Mouse (Mus musculus) forebrain, embryonic 12.5 days (tissue): ENCODE results near the gene Rsph6a. TPM values are rescaled to one million over a fixed set of nuclear protein-coding genes. Genes with fewer than 3 reads are reported as not detected.

ENCODE experiments used
- ATAC-seq: fragments of 200-750 bp; cut with Nextera tagmentation; 2 replicates; pipeline ENCODE4 v1.8.0; 2017; ENCODE audit warnings: moderate TSS enrichment; ENCODE audit not compliant: low FRiP score
- H3K27ac ChIP-seq: fragments of 300-500 bp; sonication (generic); 2 replicates; pipeline ENCODE4 v1.5.1; 2016; ENCODE audit warnings: mild to moderate bottlenecking
- H3K27me3 ChIP-seq: fragments of 300-500 bp; sonication (generic); 2 replicates; pipeline ENCODE4 v1.6.1; 2016; ENCODE audit warnings: mild to moderate bottlenecking
- H3K36me3 ChIP-seq: fragments of 300-500 bp; sonication (generic); replicated peaks from 2 replicates; pipeline ENCODE4 v1.6.1; 2016; ENCODE audit warnings: mild to moderate bottlenecking
- H3K4me1 ChIP-seq: fragments of 300-500 bp; sonication (generic); 2 replicates; pipeline ENCODE4 v1.6.1; 2016
- H3K4me2 ChIP-seq: fragments of 300-500 bp; sonication (generic); 2 replicates; pipeline ENCODE4 v1.6.1; 2016; ENCODE audit warnings: mild to moderate bottlenecking, moderate library complexity
- H3K4me3 ChIP-seq: fragments of 300-500 bp; sonication (generic); replicated peaks from 2 replicates; pipeline ENCODE4 v1.5.1; 2016; ENCODE audit warnings: mild to moderate bottlenecking
- H3K9ac ChIP-seq: fragments of 300-500 bp; sonication (generic); 2 replicates; pipeline ENCODE4 v1.6.1; 2016; ENCODE audit warnings: mild to moderate bottlenecking
- H3K9me3 ChIP-seq: fragments of 300-500 bp; sonication (generic); 2 replicates; pipeline ENCODE4 v1.6.1; 2016
- WGBS: fragments of 180-500 bp; shearing (Covaris S2); methylation state at CpG from one replicate; pipeline ENCODE4 v1.1.7; 2016; 5-methylcytosine and 5-hydroxymethylcytosine counted together
- polyA plus RNA-seq: library from polyadenylated mRNA; unstranded; fragments of >200 nt; fragmentation: Nextera tagmentation; extraction: Ambion mirVana; gene quantifications from 2 replicates; pipeline ENCODE4 v1.2.1, GENCODE M21; 2016

Rsph6a gene
- polyA plus RNA-seq, 1 experiment from 2014 or later = not detected

DNA sequence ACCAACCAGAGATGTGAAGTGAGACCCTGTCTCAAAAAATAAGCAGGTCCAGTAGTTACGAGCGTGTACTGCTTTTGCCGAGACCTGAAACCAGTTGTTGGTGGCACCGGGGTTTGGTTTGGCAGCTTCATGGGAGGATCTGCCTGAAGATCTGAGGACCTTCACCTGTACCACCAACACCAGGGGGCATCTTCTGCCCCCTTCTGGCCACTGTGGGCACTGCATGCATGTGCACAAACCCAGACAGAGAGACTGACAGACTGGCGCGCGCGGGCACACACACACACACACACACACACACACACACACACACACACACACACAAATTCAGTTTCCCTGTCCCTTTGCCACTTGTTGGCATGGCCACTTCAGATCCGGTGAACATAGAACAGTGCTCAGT lies 19.0 kb downstream of the Rsph6a start:
- 92% methylated on average over 9 of the region's 9 CpGs for WGBS
- H3K27me3 ChIP-seq = no peaks in the 10 kb centered on the region
- H3K9me3 ChIP-seq = 0 out of 2 replicates have a peak, but pooled peaks cover 4% of the 10 kb centered on the region
- ATAC-seq = no peak
- H3K4me3 ChIP-seq = no peak overlapping the region
- no peak overlapping the region for H3K27ac ChIP-seq
- peaks cover 23% of the 10 kb centered on the region for H3K4me1 ChIP-seq
- no peak overlapping the region for H3K9ac ChIP-seq
- H3K36me3 ChIP-seq = peaks cover 8% of the 10 kb centered on the region
- H3K4me2 ChIP-seq = no peak overlapping the region

DNA sequence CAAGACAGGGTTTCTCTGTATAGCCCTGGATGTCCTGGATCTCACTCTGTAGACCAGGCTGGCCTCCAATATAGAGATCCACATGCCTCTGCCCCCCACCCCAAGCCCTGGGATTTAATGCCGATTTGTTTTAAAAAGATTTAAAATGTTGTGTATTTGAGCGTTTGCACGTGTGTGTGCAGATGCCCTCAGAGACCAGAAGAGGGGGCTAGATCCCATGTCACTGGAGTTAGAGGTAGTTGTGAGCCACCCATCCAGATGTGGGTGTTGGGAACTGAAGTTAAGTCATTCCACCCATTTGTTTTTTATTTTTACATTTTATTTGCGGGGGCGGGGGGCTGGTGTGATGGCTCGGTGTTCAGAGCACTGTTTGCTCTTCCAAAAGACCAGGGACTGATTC lies 20.0 kb downstream of the Rsph6a start:
- 0 out of 2 replicates have a peak, but pooled peaks cover 4% of the 10 kb centered on the region for H3K9me3 ChIP-seq
- no peak overlapping the region for H3K9ac ChIP-seq
- H3K27me3 ChIP-seq = no peaks in the 10 kb centered on the region
- H3K4me2 ChIP-seq = no peak overlapping the region
- WGBS = 93% methylated on average over 6 of the region's 6 CpGs
- H3K36me3 ChIP-seq = peaks cover 18% of the 10 kb centered on the region
- H3K27ac ChIP-seq = no peak overlapping the region
- no peak for ATAC-seq
- no peak overlapping the region for H3K4me3 ChIP-seq
- peaks cover 23% of the 10 kb centered on the region for H3K4me1 ChIP-seq

DNA sequence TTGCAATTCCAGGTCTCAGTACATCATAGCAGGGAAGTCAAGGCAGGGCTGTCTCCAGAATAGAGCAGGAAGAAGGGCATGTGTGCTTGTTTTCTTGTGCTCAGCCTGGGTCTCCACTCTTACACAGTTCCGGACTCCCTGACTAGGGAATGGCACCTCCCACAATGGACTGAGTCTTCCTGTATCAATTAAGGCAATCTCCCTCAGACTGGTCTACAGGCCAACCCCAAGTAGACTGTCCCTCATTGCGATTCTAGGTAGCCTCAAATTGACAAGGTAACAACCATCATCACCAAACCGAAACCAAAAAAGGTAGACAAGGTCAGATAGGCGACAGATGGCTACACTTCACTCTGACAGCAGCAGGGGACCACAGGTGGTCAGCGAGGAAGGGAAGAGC lies 20.7 kb downstream of the Rsph6a start:
- 65% methylated on average over 5 of the region's 5 CpGs for WGBS
- Histone ChIP-seq H3K4me3 (peak overlapping the region; percentile 96), H3K27me3 (no peaks in the 10 kb centered on the region), H3K4me1 (peaks cover 23% of the 10 kb centered on the region), H3K9ac (no peak overlapping the region), H3K9me3 (0 out of 2 replicates have a peak, but pooled peaks cover 4% of the 10 kb centered on the region), H3K4me2 (peak overlapping the region; percentile 58), H3K27ac (0 out of 2 replicates have a peak overlapping the region, but pooled peaks have one; percentile 42), H3K36me3 (peaks cover 25% of the 10 kb centered on the region)
- ATAC-seq = no peak

DNA sequence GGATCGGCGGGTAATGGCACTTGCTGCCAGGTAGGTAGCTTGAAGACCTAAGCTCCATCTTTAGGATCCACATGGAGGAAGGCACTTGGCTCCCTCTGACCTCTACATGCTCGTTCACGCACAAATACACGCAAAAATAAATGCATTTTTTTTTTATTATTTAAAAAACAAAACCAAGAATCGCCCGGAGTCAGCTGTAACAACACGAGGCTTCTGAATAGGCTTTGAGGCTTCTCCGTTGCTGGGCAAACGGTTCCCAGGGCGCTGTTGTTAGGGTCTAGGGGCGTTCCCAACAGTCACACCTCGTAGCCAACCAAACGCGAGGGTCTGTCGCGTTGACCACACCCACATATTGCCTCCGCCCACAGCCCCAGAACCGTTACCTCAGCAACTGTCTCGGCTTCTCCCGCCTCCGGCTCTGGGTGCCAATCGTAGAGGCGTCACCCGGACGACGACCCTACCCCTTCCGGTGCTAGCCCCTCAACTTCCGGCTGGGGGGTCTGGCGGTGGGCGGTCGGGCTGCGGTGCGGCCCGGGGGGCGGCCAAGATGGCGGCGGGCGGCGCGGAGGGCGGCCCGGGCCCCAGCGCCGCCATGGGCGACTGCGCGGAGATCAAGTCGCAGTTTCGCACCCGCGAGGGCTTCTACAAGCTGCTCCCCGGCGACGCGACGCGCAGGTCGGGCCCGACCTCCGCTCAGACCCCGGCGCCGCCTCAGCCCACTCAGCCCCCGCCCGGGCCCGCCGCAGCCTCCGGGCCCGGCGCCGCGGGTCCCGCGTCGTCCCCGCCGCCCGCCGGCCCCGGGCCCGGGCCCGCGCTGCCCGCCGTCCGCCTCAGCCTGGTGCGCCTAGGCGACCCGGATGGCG lies 21.5 kb downstream of the Rsph6a start, which contains the start of gene Dmwd:
Gene Dmwd, plus strand, starts transcription at position 505 of the 863 bp plus-strand sequence.
- Histone ChIP-seq H3K4me1 (peaks cover 23% of the 10 kb centered on the region), H3K4me2 (peak within 1 kb of the TSS; percentile 92), H3K27me3 (no peaks in the 10 kb centered on the region), H3K27ac (peak within 1 kb of the TSS; percentile 72), H3K4me3 (peak within 1 kb of the TSS; percentile 96), H3K9ac (peak within 1 kb of the TSS; percentile 98), H3K36me3 (peaks cover 32% of the 10 kb centered on the region), H3K9me3 (0 out of 2 replicates have a peak, but pooled peaks cover 4% of the 10 kb centered on the region)
- ATAC-seq = peak; percentile 99
- 1% methylated on average over 70 of the region's 91 CpGs for WGBS

DNA sequence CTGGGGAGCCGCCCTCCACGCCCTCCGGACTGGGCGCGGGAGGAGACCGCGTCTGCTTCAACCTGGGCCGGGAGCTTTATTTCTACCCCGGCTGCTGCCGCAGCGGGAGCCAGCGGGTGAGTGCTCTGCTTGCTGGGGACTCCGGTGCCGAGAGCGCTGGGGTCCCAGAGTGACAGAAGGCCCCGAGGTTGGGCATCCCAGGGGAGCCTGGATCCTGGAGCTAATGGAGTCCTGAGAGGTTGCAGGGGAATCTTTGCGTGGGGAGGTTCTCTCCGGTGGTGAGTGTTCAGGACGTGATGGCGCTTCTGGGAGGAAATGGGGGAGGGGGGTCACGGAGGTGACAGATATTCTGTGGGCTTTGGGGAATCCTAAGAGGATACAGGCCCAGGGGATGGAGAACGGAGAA lies 22.1 kb downstream of the Rsph6a start:
- WGBS = under 1% methylated on average over 22 of the region's 22 CpGs
- Histone ChIP-seq H3K36me3 (peaks cover 39% of the 10 kb centered on the region), H3K27me3 (no peaks in the 10 kb centered on the region), H3K4me3 (peak overlapping the region; percentile 96), H3K9me3 (0 out of 2 replicates have a peak, but pooled peaks cover 4% of the 10 kb centered on the region), H3K27ac (peak overlapping the region; percentile 72), H3K4me2 (peak overlapping the region; percentile 92), H3K9ac (peak overlapping the region; percentile 98), H3K4me1 (peaks cover 23% of the 10 kb centered on the region)
- no peak for ATAC-seq

DNA sequence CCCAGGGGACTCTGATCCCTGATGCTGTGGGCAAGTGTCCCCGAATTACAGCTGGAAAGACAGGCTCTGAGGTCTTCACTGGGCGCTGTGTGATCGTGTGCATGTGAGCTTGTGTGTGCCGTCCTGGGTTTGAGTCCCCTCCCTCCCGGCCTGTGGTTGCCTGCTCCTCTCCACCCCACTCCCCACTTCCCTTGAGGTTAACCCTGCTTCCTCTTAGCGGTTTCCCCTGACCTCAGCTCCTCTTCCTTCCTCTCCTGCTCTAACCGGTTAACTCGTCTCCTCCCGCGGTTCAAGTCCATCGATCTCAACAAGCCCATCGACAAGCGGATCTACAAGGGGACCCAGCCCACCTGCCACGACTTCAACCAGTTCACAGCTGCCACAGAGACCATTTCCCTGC lies 23.3 kb downstream of the Rsph6a start:
- H3K9me3 ChIP-seq = 0 out of 2 replicates have a peak, but pooled peaks cover 4% of the 10 kb centered on the region
- peaks cover 50% of the 10 kb centered on the region for H3K36me3 ChIP-seq
- 83% methylated on average over 14 of the region's 14 CpGs for WGBS
- peak overlapping the region; percentile 92 for H3K4me2 ChIP-seq
- H3K4me3 ChIP-seq = peak overlapping the region; percentile 96
- H3K4me1 ChIP-seq = peaks cover 26% of the 10 kb centered on the region
- ATAC-seq = no peak
- no peak overlapping the region for H3K27ac ChIP-seq
- H3K27me3 ChIP-seq = no peaks in the 10 kb centered on the region
- peak overlapping the region; percentile 98 for H3K9ac ChIP-seq

DNA sequence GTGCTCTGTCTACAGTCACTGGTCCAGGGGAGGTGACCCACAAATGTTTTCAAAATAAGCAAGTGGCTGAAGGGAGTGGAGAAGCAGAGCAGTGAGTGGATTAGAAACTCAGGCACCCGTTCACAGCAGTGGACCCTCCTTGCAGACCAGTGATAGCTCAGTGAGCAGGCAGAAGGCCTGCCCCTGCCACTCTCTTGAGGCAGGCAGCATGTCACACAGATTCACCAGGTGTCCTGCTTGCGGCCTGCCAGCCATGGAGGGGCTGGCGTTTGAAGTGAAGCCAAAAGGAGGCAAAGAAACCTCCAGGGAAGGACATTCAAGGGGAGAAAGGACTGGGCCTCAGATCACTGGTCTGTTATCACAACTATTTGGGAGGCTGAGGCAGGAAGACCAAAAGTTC lies 24.2 kb downstream of the Rsph6a start:
- Histone ChIP-seq H3K36me3 (peaks cover 60% of the 10 kb centered on the region), H3K4me3 (no peak overlapping the region), H3K4me1 (peaks cover 34% of the 10 kb centered on the region), H3K9ac (no peak overlapping the region), H3K27me3 (no peaks in the 10 kb centered on the region), H3K27ac (no peak overlapping the region), H3K4me2 (no peak overlapping the region), H3K9me3 (0 out of 2 replicates have a peak, but pooled peaks cover 4% of the 10 kb centered on the region)
- 84% methylated on average over 3 of the region's 3 CpGs for WGBS
- no peak for ATAC-seq

DNA sequence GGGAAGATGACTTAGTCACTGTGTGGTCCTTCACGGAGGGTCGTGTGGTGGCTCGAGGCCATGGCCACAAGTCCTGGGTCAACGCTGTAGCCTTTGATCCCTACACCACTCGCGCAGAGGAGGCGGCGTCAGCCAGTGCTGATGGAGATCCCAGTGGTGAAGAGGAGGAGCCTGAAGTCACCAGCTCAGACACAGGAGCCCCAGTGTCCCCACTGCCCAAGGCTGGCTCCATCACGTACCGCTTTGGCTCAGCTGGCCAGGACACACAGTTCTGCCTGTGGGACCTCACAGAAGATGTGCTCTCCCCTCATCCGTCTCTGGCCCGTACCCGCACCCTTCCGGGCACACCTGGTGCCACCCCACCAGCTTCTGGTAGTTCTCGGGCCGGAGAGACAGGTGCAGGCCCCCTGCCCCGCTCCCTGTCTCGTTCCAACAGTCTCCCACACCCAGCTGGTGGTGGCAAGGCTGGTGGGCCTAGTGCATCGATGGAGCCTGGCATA lies 26.0 kb downstream of the Rsph6a start:
- Histone ChIP-seq H3K4me1 (peaks cover 44% of the 10 kb centered on the region), H3K27ac (no peak overlapping the region), H3K4me3 (no peak overlapping the region), H3K36me3 (peaks cover 69% of the 10 kb centered on the region), H3K27me3 (peaks cover 7% of the 10 kb centered on the region; the same call in 1 of the 2 replicates), H3K4me2 (no peak overlapping the region), H3K9ac (no peak overlapping the region; the same call in 1 of the 2 replicates), H3K9me3 (no peaks in the 10 kb centered on the region)
- no peak for ATAC-seq
- WGBS = 91% methylated on average over 19 of the region's 19 CpGs

DNA sequence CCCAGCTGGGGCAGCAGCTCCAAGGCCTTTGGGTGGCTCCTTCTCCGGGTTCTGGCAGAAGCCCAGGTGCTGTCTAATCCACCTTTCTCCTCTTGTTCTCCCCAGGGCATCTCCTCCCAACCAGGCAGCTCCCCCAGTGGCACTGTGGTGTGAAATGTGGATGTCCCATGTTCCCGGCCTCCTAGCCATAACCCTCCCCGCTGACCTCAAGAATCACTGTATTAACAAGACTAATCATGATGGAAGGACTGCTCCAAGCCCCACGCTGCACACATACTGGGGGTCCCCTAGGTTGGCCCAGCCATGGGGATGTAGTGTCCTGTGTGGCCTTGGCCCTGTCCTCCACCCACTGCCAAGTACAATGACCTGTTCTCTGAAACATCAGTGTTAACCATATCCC lies 27.7 kb downstream of the Rsph6a start:
- H3K27ac ChIP-seq = no peak overlapping the region
- H3K4me2 ChIP-seq = no peak overlapping the region
- peaks cover 16% of the 10 kb centered on the region; the same call in 1 of the 2 replicates for H3K27me3 ChIP-seq
- WGBS = 83% methylated on average over 4 of the region's 4 CpGs
- H3K4me3 ChIP-seq = no peak overlapping the region
- peaks cover 70% of the 10 kb centered on the region for H3K36me3 ChIP-seq
- H3K9me3 ChIP-seq = no peaks in the 10 kb centered on the region
- 0 out of 2 replicates have a peak overlapping the region, but pooled peaks have one; percentile 7 for H3K9ac ChIP-seq
- peaks cover 41% of the 10 kb centered on the region for H3K4me1 ChIP-seq
- no peak for ATAC-seq

DNA sequence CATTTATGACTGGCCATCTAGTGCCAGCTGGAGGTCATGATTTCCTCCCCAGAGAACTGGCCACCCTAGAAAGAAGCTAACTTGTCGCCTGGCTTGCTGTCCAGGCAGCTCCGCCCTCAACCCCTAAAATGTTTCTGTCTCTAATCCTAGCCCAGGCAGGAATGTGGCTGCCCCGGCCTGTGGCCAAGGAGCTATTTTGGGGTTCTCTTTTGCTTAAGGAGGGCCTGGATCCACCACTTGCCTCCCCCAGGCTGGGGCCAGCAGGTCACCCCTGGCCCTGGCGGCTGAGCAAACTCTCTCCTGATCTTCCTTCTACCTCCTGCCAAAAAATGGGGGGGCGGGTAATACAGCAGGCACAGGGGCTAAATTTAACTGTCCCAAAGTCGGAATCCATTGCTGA lies 28.6 kb downstream of the Rsph6a start:
- no peak overlapping the region for H3K9ac ChIP-seq
- no peak overlapping the region for H3K4me2 ChIP-seq
- peaks cover 32% of the 10 kb centered on the region for H3K4me1 ChIP-seq
- H3K27me3 ChIP-seq = peaks cover 16% of the 10 kb centered on the region; the same call in 1 of the 2 replicates
- H3K9me3 ChIP-seq = no peaks in the 10 kb centered on the region
- H3K27ac ChIP-seq = no peak overlapping the region
- WGBS = 68% methylated on average over 6 of the region's 6 CpGs
- peaks cover 76% of the 10 kb centered on the region for H3K36me3 ChIP-seq
- no peak overlapping the region for H3K4me3 ChIP-seq
- ATAC-seq = no peak

DNA sequence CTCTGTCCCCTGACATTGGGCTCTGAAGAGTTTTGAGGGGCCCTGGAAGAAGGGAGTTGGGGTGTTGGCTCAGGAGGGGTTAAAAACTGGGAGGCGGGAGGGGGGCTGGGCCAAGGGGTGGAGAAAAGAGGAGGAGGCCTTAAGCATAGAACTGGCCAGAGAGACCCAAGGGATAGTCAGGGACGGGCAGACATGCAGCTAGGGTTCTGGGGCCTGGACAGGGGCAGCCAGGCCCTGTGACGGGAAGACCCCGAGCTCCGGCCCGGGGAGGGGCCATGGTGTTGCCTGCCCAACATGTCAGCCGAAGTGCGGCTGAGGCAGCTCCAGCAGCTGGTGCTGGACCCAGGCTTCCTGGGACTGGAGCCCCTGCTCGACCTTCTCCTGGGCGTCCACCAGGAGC lies 29.2 kb downstream of the Rsph6a start, which contains the start of gene Dmpk:
Gene Dmpk, plus strand, starts transcription at position 149 of the 400 bp plus-strand sequence.
- Histone ChIP-seq H3K4me2 (no peak within 1 kb of the TSS), H3K27me3 (peaks cover 16% of the 10 kb centered on the region; the same call in 1 of the 2 replicates), H3K9me3 (no peaks in the 10 kb centered on the region), H3K4me1 (peaks cover 31% of the 10 kb centered on the region), H3K36me3 (peaks cover 76% of the 10 kb centered on the region), H3K27ac (no peak within 1 kb of the TSS), H3K4me3 (no peak within 1 kb of the TSS), H3K9ac (no peak within 1 kb of the TSS)
- no peak for ATAC-seq
- 49% methylated on average over 10 of the region's 10 CpGs for WGBS

DNA sequence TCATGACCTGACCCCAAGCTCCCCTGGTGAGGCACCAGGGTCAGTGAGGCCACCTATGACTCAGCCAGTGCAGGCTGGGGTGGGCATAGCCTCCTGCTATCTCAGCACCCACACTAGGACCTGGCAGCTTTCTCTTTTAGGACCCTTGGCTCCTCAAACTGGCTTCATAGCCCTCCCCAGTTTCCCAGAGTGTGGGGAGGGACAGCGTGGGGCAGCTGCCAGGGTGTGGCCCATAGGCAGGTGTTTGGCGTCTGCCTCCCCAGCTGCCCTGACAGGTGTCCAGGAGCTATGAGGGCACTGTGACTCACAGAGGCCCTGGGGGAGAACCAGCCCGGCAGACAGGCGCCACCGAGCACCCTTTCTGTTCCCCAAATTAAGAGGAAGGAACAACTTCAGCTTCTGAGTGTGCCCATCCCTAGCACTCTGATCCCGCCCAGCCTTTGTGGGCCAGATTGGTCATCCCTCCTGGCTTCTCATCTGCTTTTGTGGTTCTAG lies 29.8 kb downstream of the Rsph6a start:
- H3K9me3 ChIP-seq = no peaks in the 10 kb centered on the region
- H3K4me1 ChIP-seq = peaks cover 31% of the 10 kb centered on the region
- WGBS = 79% methylated on average over 6 of the region's 6 CpGs
- H3K27ac ChIP-seq = no peak overlapping the region
- no peak overlapping the region for H3K4me3 ChIP-seq
- peaks cover 75% of the 10 kb centered on the region for H3K36me3 ChIP-seq
- H3K4me2 ChIP-seq = no peak overlapping the region
- no peak for ATAC-seq
- H3K9ac ChIP-seq = no peak overlapping the region
- peaks cover 16% of the 10 kb centered on the region; the same call in 1 of the 2 replicates for H3K27me3 ChIP-seq
